Mouse (Mus musculus) kidney, adult 2 months (tissue): ENCODE measurements around the gene Mtf2.

Experiments
- CTCF ChIP-seq: fragments of 200-500 bp; conservative IDR thresholded peaks from 2 replicates; pipeline ENCODE4 v1.5.1; 2011; ENCODE audit warnings: low read depth, mild to moderate bottlenecking, control low read depth, low read length, moderate library complexity, mixed read lengths; ENCODE audit not compliant: insufficient read depth, insufficient read length
- POLR2A ChIP-seq: fragments of 200-500 bp; IDR thresholded peaks from one replicate; pipeline ENCODE4 v1.6.1; 2011; ENCODE audit warnings: low read depth, low read length, control low read depth

DNA sequence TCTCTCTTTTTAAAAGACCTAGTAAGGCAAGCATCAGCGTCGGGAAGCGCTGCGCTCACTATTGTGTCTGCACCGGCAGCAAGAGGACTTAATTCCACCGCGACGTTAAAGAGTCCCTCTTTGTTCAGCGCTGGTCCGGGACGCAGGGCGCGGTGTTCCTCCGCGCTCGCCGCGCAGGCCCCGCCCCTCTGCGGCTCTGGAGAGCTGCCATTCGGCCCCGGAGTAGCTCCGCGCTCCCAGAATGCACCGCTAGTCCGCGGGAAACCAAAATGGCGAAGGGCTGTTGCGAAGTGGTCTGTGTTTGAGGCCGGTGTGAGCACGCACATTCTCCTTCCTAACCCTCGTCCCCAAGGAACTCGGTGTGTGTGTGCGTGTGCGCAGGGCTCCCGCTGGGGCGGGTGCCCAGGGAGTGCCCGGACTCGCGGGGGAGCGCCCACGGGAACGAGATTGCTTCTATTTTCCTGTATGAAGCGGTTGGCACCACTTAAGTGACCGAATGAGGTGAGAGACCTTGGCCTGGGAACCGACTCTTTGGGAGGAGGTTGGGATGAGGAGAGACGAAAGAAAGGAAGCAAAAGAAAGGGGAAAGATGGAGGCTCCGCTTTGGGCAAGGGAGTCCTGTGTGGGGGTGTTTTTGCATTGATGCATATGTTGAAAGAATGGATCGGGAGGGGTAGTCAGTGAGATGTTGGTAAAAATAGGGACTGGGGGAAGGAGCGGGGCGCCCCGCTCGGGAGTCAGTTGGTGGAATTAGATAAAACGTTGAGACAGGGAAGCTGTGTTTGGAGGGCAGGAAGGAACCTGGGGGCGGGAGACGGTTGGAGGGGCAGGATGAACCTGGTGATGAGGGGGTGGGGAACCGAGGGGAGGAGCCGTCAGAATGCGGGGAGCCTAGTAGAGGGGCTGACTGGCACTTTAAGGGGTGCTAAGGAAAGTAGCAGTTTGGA, at the start of gene Mtf2:
- peak; percentile 79 for TF ChIP-seq POLR2A
- no peak for TF ChIP-seq CTCF
